In genomic region chr2:104847645-104848044, GRCm38 (mm10) we compare ENCODE assay signal across 9 mouse cellular contexts. TPM values are rescaled to one million over a fixed set of nuclear protein-coding genes. Genes with fewer than 3 reads are reported as not detected.
DNase-seq lines count a peak whose midpoint lies in the region; TF ChIP-seq lines count a peak whose summit lies in the region.
"Had no signal": no experiment of that assay in that cellular context is flagged by ENCODE, and none has a peak within 500 bp of the region (broad histone marks: within the 10 kb centered on the region; RNA-seq: fewer than 3 reads in every experiment).

No protein-coding gene starts in this region.

- TF ChIP-seq POLR2A in embryonic fibroblast, embryonic 13.5 days (IDR thresholded peaks at IDR 0.05; ENCODE audit: low read depth, low read length) = 0 out of 2 replicates have a peak, but pooled peaks have one; percentile 14

- H3K4me1 ChIP-seq in embryonic fibroblast, embryonic 13.5 days (ENCODE audit: control insufficient read depth, insufficient read depth, low read length) = peaks cover 6% of the 10 kb centered on the region; the same call in 1 of the 2 replicates

- TF ChIP-seq CTCF in embryonic fibroblast, embryonic 13.5 days (IDR thresholded peaks at IDR 0.05; ENCODE audit: borderline replicate concordance, insufficient read depth, low read length) = no peak

- peak overlapping the region; percentile 23; the same call in 1 of the 2 replicates for H3K4me3 ChIP-seq in embryonic fibroblast, embryonic 13.5 days (ENCODE audit: insufficient read depth, low read length)

- peak; percentile 49 for DNase-seq in heart, adult 11 months
- DNase-seq in heart, adult 18-20 months = no peak
- DNase-seq in right cerebral cortex, postnatal 4 days = peak; percentile 9
- DNase-seq in right cerebral cortex, postnatal 36 days (ENCODE audit: low spot score in 2 of 2) = no peak
- DNase-seq in retina, embryonic 14.5 days (ENCODE audit: low spot score) = peak; percentile 37
- no peak for DNase-seq in gastrocnemius, postnatal 36 days
- no peak for DNase-seq in gastrocnemius, postnatal 14 days

- intact Hi-C loops in gastrocnemius, postnatal 36 days (cut with DNase I) = no loop called here
- intact Hi-C loops in gastrocnemius, postnatal 14 days (cut with DNase I; ENCODE audit: low total_unique reads) = no loop called here

- peak overlapping the region; percentile 59; the same call in 1 of the 2 replicates for H3K27ac ChIP-seq in embryonic fibroblast, embryonic 13.5 days (ENCODE audit: insufficient read depth, low read length)
- H3K27ac ChIP-seq: limb, embryonic 15.5 days had no signal

RNA-seq across cellular contexts. Expression of gene Prrg4, which starts 2.0 kb away (rescaled TPM):
- total RNA-seq in heart, adult 18-20 months (2021) = under 1 TPM; 0.69 to 0.72 TPM
- 10.2 and 18.5 TPM in 2 replicates for polyA plus RNA-seq in embryonic fibroblast, embryonic 13.5 days (2011; ENCODE audit: insufficient read length, low read depth, missing spikeins)
- under 1 TPM in 1 of 2 experiments, not detected in 1; 0.25 TPM for total RNA-seq in gastrocnemius, postnatal 36 days (2021)
- 1 to 10 TPM in 1 of 2 experiments, under 1 TPM in 1; 0.51 to 1.3 TPM for total RNA-seq in gastrocnemius, postnatal 14 days (2021)

RNA-seq across cellular contexts. Expression of gene Ccdc73, which starts 20.0 kb away (rescaled TPM):
- total RNA-seq in heart, adult 18-20 months (2021) = 1 to 10 TPM; 3.1 to 4.4 TPM
- polyA plus RNA-seq in embryonic fibroblast, embryonic 13.5 days (2011; ENCODE audit: insufficient read length, low read depth, missing spikeins) = 6.7 and 9.1 TPM in 2 replicates
- total RNA-seq in gastrocnemius, postnatal 36 days (2021) = 1 to 10 TPM; 2.9 to 4.6 TPM
- 1 to 10 TPM; 4.0 to 4.4 TPM for total RNA-seq in gastrocnemius, postnatal 14 days (2021)

RNA-seq across cellular contexts. Expression of gene Qser1, which starts 31.1 kb away (rescaled TPM):
- 10 to 100 TPM; 26.5 to 28.1 TPM for total RNA-seq in heart, adult 18-20 months (2021)
- 25.6 and 32.2 TPM in 2 replicates for polyA plus RNA-seq in embryonic fibroblast, embryonic 13.5 days (2011; ENCODE audit: insufficient read length, low read depth, missing spikeins)
- 10 to 100 TPM; 50.3 to 58.0 TPM for total RNA-seq in gastrocnemius, postnatal 36 days (2021)
- total RNA-seq in gastrocnemius, postnatal 14 days (2021) = 10 to 100 TPM; 27.2 to 28.4 TPM

Comparison
In these comparisons a context has a peak if more than half of its experiments do, and no peak if none do; other contexts are left out.
1. DNase-seq: peak in heart, adult 11 months (single experiment), right cerebral cortex, postnatal 4 days (single experiment) and retina, embryonic 14.5 days (single experiment); none in heart, adult 18-20 months (0 of 2), right cerebral cortex, postnatal 36 days (0 of 2), gastrocnemius, postnatal 36 days (0 of 2) and gastrocnemius, postnatal 14 days (single experiment).